Mouse (Mus musculus) megakaryocyte progenitor cell, adult 5-6 weeks (primary cell): ENCODE data around the gene Ces2b. TPM values are rescaled to one million over a fixed set of nuclear protein-coding genes. Genes with fewer than 3 reads are reported as not detected.

Experiments used
- total RNA-seq, 2 experiments: library from RNA; stranded (forward) in 1 of 2; stranded (reverse) in 1 of 2; fragments of 157-497, 149-512 nt in 1 of 2; fragments of 200-1000 nt in 1 of 2; gene quantifications; 2 replicates each; pipeline versions ENCODE4 v1.2.3 to v1.2.4; 2015 to 2017

Ces2b gene
- total RNA-seq, 2 experiments from 2014 or later, result 0.21 TPM; not detected in 1

Other genes with a start within 250 kb of the Ces2b start
- 8.8 and 9.3 TPM in 2 replicates for gene Pdp2, start 240.1 kb upstream of the Ces2b start, total RNA-seq (2015)
- gene Pdp2, start 240.1 kb upstream of the Ces2b start, total RNA-seq (2017), result 7.2 and 9.2 TPM in 2 replicates
- gene Cdh16, start 207.2 kb upstream of the Ces2b start, total RNA-seq (2015), result not detected in 2 replicates
- not detected in 2 replicates for gene Cdh16, start 207.2 kb upstream of the Ces2b start, total RNA-seq (2017)
- 0.76 and 1.2 TPM in 2 replicates for gene Rrad, start 200.2 kb upstream of the Ces2b start, total RNA-seq (2015)
- gene Rrad, start 200.2 kb upstream of the Ces2b start, total RNA-seq (2017), result 1.5 and 1.9 TPM in 2 replicates
- 12.0 and 15.7 TPM in 2 replicates for gene Ciao2b, start 189.6 kb upstream of the Ces2b start, total RNA-seq (2015)
- gene Ciao2b, start 189.6 kb upstream of the Ces2b start, total RNA-seq (2017), result 20.7 and 22.1 TPM in 2 replicates
- gene Ces2a, start 97.6 kb upstream of the Ces2b start, total RNA-seq (2015), result not detected in 2 replicates
- not detected in 2 replicates for gene Ces2a, start 97.6 kb upstream of the Ces2b start, total RNA-seq (2017)
- not detected in 2 replicates for gene Ces2c, start 15.5 kb downstream of the Ces2b start, total RNA-seq (2015)
- not detected in 2 replicates for gene Ces2c, start 15.5 kb downstream of the Ces2b start, total RNA-seq (2017)
- gene Ces2e, start 94.7 kb downstream of the Ces2b start, total RNA-seq (2015), result not detected in 2 replicates
- gene Ces2e, start 94.7 kb downstream of the Ces2b start, total RNA-seq (2017), result not detected in 2 replicates
- not detected in 2 replicates for gene Ces2f, start 115.8 kb downstream of the Ces2b start, total RNA-seq (2015)
- gene Ces2f, start 115.8 kb downstream of the Ces2b start, total RNA-seq (2017), result not detected in 2 replicates
- 36.2 and 75.8 TPM in 2 replicates for gene Ces2g, start 130.1 kb downstream of the Ces2b start, total RNA-seq (2015)
- gene Ces2g, start 130.1 kb downstream of the Ces2b start, total RNA-seq (2017), result 6.1 and 14.2 TPM in 2 replicates
- gene Ces2h, start 169.3 kb downstream of the Ces2b start, total RNA-seq (2015), result not detected in 2 replicates
- gene Ces2h, start 169.3 kb downstream of the Ces2b start, total RNA-seq (2017), result not detected in 2 replicates
- gene Ces3a, start 217.0 kb downstream of the Ces2b start, total RNA-seq (2015), result not detected in 2 replicates
- not detected in 2 replicates for gene Ces3a, start 217.0 kb downstream of the Ces2b start, total RNA-seq (2017)